Mouse (Mus musculus): Measurements from ENCODE around the gene Pgam2. TPM values are rescaled to one million over a fixed set of nuclear protein-coding genes. Genes with fewer than 3 reads are reported as not detected.

The Pgam2 gene
- polyA plus RNA-seq, 3 experiments from 2014 or later, result 1.6 to 2.3 (median 2.3) TPM

DNA sequence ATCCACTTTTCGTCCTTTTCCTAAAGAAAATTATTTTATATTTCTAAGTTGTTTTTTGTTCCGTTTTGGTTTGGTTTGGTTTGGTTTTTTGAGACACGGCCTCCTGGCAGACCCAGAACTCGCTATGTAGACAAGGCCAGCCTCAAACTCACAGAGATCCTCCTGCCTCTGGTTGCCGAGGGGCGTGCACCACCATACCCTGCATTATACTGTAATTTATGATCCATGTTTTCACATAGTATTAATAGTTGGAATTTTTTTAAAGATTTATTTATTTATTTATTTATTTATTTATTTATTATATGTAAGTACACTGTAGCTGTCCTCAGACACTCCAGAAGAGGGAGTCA is 40.9 kb downstream of the Pgam2 start:
- ATAC-seq, result no peak

DNA sequence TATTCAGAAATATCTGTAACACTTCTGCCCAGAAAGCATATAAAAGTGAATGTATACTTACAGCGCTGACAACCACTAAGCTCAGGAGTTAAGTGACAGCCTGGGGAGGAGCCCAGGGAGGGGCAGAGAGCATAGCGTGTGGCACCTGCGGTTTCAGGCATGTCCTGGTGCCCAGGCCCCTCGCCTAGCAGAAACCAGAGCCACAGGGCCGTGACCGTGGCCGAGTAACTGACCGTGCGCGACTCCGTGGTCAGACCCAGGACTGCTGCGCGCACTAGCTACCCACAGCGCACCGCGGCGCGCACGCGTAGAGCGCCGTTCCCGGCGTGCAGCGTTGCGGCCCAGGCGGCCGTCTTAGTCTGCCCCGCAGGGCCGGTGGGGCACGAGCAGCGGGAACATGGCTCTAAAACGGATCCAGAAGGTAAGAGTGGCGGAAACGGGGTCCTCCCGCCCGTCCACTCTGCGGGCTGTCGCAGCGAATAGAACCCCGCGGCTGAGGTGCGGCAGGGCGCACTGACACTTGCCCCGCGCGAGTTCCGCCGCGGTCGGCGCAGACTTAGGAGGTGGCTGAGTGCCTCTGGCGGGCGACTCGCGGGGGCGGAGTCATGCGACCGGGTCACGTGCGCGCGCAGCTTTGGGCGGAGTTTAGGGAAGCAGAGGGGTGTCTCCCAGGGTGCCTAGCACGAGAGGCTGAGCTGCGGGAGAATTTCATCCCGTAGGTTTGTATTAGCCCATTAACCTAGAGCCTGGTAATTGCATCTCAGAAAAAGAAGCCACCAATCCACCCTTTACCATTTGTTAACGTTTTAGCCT is 41.5 kb downstream of the Pgam2 start, which contains the start of gene Urgcp:
Gene Urgcp (minus strand): TSS at position 557 of the 813 bp plus-strand sequence.
- ATAC-seq, result peak; percentile 94

DNA sequence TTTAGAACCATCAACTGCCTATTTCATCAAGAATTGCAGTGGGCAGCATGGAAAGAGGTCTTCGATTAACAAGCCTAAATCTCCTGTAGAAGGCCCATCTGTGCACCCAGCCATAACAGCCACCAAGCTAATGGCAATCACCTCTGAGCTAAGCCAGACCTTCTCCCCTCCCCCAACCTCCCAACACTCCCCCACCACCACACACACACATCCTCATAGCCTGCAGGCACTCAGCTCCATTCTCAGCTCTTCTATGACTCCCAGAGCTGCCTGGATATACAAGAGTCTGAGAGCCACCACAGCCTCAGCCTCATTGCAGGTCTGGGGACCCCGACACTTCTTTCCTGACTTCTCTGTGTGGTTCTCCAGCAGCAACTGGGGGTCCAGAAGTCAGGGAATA is 49.8 kb downstream of the Pgam2 start:
- ATAC-seq, result no peak

Other genes starting within 250 kb of the Pgam2 start
- not detected for gene Ankrd36, start 234.0 kb downstream of the Pgam2 start, polyA plus RNA-seq (2017; shearing (Covaris generic))
- 10 to 100 TPM; 32.6 to 72.2 (median 48.1) TPM for gene Mrps24, start 88.1 kb downstream of the Pgam2 start, polyA plus RNA-seq (2017; shearing (Covaris generic))
- 1 to 10 TPM; 4.8 to 7.2 (median 6.3) TPM for gene Urgcp, start 41.4 kb downstream of the Pgam2 start, polyA plus RNA-seq (2017; shearing (Covaris generic))
- 100 to 1,000 TPM; 127 to 153 (median 139) TPM for gene Dbnl, start 15.2 kb downstream of the Pgam2 start, polyA plus RNA-seq (2017; shearing (Covaris generic))
- gene Polm, start 34.3 kb upstream of the Pgam2 start, polyA plus RNA-seq (2017; shearing (Covaris generic)), result 10 to 100 TPM; 15.9 to 27.5 (median 21.3) TPM
- gene Aebp1, start 58.2 kb upstream of the Pgam2 start, polyA plus RNA-seq (2017; shearing (Covaris generic)), result under 1 TPM in 2 of 3 experiments, not detected in 1; 0.13 to 0.90 TPM
- 10 to 100 TPM; 22.6 to 33.0 (median 30.2) TPM for gene Pold2, start 74.6 kb upstream of the Pgam2 start, polyA plus RNA-seq (2017; shearing (Covaris generic))
- not detected for gene Myl7, start 95.0 kb upstream of the Pgam2 start, polyA plus RNA-seq (2017; shearing (Covaris generic))
- gene Gck, start 146.3 kb upstream of the Pgam2 start, polyA plus RNA-seq (2017; shearing (Covaris generic)), result not detected
- 10 to 100 TPM; 26.3 to 31.4 (median 27.1) TPM for gene Ykt6, start 152.0 kb upstream of the Pgam2 start, polyA plus RNA-seq (2017; shearing (Covaris generic))